Mouse (Mus musculus) thymus, postnatal 36 days (tissue): Measurements from ENCODE around the gene Vmn1r197.
"Not testable (repeated sequence)": the region's sequence is repeated elsewhere in the genome, so short reads cannot be mapped to it uniquely, and the experiment has no call there.

Source experiments
- DNase-seq, 2 experiments: peaks; one replicate each; pipeline ENCODE4 v3.0.0; 2022; ENCODE audit warnings: mixed read lengths in 2 of 2

Gene Vmn1r197

GRCm38 (mm10) chr13:22324289-22324688 lies at the start of gene Vmn1r197:
Gene Vmn1r197 (plus strand): TSS chr13:22324589.
- no peak for DNase-seq

GRCm38 (mm10) chr13:22284578-22284977 lies 39.8 kb upstream of the Vmn1r197 start:
- DNase-seq: no peak

GRCm38 (mm10) chr13:22289620-22290019 lies 34.8 kb upstream of the Vmn1r197 start, which contains the start of gene Vmn1r196:
Gene Vmn1r196 (plus strand): TSS chr13:22289920.
- no peak for DNase-seq

- not testable (repeated sequence) for DNase-seq
Observed at GRCm38 (mm10) chr13:22308075-22308474, 16.3 kb upstream of the Vmn1r197 start.

GRCm38 (mm10) chr13:22315361-22315760 lies 9.0 kb upstream of the Vmn1r197 start:
- DNase-seq: no peak

GRCm38 (mm10) chr13:22317366-22317765 lies 7.0 kb upstream of the Vmn1r197 start:
- DNase-seq: no peak

GRCm38 (mm10) chr13:22320091-22320490 lies 4.3 kb upstream of the Vmn1r197 start:
- no peak for DNase-seq

GRCm38 (mm10) chr13:22333269-22333668 lies 8.9 kb downstream of the Vmn1r197 start:
- DNase-seq: no peak

- no peak for DNase-seq
Observed at GRCm38 (mm10) chr13:22335565-22335964, 11.2 kb downstream of the Vmn1r197 start.

- no peak for DNase-seq
Observed at GRCm38 (mm10) chr13:22350064-22350463, 25.7 kb downstream of the Vmn1r197 start, which contains the start of gene Vmn1r198. Gene Vmn1r198 (plus strand): TSS chr13:22350364.

- DNase-seq: no peak
Observed at GRCm38 (mm10) chr13:22350813-22351212, 26.4 kb downstream of the Vmn1r197 start.

GRCm38 (mm10) chr13:22379518-22379917 lies 55.1 kb downstream of the Vmn1r197 start, which contains the start of gene Vmn1r199:
Gene Vmn1r199 (plus strand): TSS chr13:22379818.
- no peak for DNase-seq

- DNase-seq: not testable (repeated sequence)
Observed at GRCm38 (mm10) chr13:22381128-22381527, 56.7 kb downstream of the Vmn1r197 start.
